Mouse (Mus musculus) frontal cortex, postnatal 36 days (tissue): ENCODE results near the gene Hrc.

ENCODE experiments used
- DNase-seq, 2 experiments: peaks; one replicate each; pipeline ENCODE4 v3.0.0; 2022; ENCODE audit warnings: low spot score in 2 of 2

Gene Hrc

GRCm38 (mm10) chr7:45335056-45335455, at the start of gene Hrc:
Gene Hrc (plus strand): TSS chr7:45335290.
- DNase-seq, result no peak

GRCm38 (mm10) chr7:45286486-45286885, 48.6 kb upstream of the Hrc start:
- DNase-seq, result no peak

DNA sequence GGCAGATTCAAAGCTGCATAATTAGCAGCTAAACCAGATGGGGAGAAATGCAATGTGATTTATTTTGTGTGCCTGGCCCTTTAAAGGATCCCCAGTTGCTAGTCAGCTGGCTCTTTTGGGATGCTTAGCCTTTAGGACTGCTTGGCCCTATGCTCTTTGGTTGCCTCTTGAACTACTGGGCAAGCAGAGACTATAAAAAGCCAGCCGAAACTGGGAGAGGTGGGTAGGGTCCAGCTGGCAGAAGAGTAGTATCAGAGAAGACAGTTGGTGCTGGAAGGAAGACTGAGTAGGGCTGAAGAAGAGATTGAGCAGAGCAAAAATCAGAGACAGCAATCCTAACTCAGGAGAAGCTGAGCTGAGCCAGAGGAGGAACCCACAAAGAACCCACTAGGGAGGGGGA, 38.5 kb upstream of the Hrc start:
- DNase-seq, result no peak

- no peak for DNase-seq
Measured at GRCm38 (mm10) chr7:45297563-45297962, 37.5 kb upstream of the Hrc start.

DNA sequence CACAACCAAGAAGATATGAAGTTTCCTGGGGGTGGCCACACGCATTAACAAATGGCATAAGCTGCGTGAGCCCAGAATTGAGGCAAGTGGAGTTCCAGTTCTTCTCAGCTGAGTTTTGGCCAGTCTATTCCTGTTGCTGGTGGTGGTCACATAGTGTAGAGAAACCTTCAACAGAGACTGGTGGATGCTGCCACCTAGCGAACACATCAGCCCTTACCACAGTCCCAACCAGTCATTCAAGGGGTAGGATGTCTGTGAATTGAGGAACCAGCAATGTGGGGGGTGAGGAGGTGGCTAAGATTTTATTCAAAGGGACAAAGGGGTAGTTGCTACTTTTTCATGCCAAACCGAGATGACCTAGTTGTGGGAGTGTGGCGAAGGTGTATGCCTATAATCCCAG, 35.3 kb upstream of the Hrc start:
- peak; percentile 65 to 84 for DNase-seq

DNA sequence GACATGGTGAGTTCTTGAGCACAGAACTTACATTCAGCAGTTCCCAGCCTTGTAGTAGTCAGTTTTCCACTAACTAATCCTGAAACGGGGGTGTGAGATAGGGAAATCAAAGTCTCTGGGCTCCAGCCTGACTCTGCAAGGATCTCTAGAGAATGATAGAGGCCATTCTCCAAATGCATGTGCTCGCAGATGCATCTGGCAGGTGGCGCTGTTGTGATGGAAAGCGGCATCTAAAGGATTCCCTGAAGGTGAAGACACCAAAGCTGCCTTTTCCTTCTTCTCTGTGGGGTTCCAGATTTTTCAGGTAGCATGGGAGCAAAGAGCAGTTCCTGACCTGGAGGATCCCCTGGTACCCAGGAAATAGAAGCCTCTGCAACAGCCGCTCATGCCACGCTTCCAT, 34.8 kb upstream of the Hrc start:
- DNase-seq, result peak; percentile 68 to 85

DNA sequence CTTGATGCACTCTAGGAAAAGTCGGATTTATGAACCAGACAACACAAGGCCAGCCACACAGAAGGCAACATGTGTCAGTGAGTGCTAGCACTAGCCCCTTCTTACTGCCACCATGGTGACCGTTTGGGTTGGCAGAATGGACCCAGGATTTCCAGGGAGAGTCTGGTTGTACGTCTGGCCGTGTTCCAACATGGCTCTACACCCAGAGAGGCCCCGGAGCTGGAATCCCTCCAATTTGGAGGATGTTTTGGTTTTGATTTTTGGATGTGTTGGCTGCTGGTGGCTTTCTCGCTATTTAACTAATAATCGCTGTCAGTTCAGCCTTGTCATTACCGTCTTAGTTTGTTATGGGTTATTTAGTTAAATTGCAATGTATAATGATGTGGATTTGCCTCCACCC, 32.5 kb upstream of the Hrc start:
- DNase-seq, result no peak

DNA sequence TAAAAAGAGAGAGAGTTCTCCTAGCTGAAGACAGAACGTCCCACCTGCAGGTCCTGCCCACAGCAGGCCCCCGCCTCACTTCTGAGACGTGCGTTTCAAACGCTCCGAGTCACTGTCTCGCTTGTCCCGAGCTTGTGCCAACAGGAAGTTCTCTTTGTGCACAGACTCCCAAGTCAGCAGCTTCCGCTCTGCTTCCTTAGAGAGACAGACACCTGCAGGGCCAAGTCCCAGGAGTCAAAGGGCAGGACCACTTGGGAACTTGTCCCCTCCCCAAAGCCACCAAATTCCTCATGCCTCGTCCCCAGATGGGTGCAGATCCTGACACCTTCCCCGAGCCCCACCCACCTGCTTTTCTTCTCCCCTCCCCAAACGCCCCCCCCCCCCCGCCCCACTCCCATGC, 30.2 kb upstream of the Hrc start:
- DNase-seq, result no peak

GRCm38 (mm10) chr7:45305275-45305674, 29.8 kb upstream of the Hrc start:
- DNase-seq, result peak; percentile 55 to 65

GRCm38 (mm10) chr7:45308551-45309240, 26.4 kb upstream of the Hrc start:
- DNase-seq, result no peak

DNA sequence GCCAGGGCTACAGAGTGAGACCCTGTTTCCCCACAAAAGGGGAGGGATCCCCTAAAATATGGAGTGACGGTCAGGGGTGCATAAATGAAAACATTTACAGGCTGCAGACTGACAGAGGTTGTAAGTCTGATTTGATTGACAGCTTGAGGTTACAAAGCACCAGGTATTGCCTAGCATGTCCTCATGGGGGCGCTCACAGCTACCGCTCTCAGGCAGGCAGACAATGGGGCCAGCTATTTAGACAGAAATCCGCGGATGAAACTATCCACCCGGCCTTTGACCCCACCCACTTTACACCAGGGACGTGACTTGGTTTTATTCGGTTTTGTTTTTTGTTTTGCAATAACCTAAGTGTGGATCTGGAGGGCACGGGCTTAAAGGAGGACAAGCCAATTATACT, 25.6 kb upstream of the Hrc start:
- no peak for DNase-seq

GRCm38 (mm10) chr7:45312023-45312422, 23.1 kb upstream of the Hrc start:
- DNase-seq, result no peak

GRCm38 (mm10) chr7:45312686-45313453, 22.2 kb upstream of the Hrc start:
- DNase-seq, result no peak

- DNase-seq, result no peak
Measured at GRCm38 (mm10) chr7:45313495-45313894, 21.6 kb upstream of the Hrc start.

GRCm38 (mm10) chr7:45315182-45315701, 19.8 kb upstream of the Hrc start:
- peak; percentile 57 to 60 for DNase-seq

DNA sequence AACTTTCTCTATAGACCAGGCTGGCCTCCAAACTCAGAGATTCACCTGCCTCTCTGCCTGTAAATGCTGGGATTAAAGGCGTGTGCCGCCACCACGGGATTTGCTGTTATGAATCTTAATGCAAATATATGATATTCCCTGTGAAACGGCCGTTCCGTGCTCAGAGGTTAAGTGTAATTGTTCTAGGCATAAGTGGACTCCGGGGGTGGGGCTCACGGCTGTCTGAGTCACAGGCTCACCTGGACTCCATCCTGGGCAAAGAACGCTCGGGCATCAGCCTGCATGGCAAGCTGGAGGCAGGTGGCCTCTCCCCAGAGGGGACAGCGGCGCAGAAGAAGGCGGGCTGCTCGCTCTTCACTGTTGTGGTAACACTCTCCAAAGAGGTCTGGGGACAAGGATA, 18.6 kb upstream of the Hrc start:
- DNase-seq, result no peak

DNA sequence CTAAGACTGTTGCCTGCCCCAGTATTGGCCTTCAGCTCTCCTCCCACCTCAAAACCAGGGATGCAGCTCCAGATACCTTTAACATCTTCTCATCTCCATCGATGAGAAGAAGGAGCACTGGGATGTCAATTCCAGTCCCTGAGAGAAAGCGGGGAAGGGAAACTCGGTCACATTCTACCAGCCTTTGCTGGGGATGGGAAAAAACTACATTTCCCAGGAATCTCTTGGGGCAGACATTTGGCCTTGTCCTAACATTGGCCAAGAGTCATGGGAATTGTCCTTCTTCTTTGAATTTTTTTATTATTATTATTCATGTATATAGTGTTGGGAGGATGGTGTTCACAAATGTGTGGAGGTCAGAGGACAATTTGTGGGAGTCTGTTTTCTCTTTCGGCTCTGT, 12.8 kb upstream of the Hrc start:
- no peak for DNase-seq

GRCm38 (mm10) chr7:45323069-45323468, 12.0 kb upstream of the Hrc start:
- DNase-seq, result no peak

DNA sequence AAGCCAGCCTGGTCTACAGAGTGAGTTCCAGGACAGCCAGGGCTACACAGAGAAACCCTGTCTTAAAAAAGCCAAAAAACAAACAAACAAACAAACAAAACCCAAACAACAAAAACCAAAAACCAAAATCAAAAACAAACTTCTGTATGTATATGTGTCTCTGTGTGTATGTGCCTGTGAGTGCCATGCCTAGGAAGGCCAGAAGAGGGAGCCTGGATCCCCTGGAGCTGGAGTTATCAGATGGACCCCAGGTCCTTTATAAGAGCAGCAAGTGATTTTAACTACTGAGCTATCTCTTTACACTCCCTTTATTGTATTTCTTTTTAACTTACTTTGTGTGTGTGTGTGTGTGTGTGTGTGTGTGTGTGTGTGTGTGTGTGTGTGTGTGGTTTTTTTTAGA, 9.3 kb upstream of the Hrc start:
- no peak for DNase-seq

DNA sequence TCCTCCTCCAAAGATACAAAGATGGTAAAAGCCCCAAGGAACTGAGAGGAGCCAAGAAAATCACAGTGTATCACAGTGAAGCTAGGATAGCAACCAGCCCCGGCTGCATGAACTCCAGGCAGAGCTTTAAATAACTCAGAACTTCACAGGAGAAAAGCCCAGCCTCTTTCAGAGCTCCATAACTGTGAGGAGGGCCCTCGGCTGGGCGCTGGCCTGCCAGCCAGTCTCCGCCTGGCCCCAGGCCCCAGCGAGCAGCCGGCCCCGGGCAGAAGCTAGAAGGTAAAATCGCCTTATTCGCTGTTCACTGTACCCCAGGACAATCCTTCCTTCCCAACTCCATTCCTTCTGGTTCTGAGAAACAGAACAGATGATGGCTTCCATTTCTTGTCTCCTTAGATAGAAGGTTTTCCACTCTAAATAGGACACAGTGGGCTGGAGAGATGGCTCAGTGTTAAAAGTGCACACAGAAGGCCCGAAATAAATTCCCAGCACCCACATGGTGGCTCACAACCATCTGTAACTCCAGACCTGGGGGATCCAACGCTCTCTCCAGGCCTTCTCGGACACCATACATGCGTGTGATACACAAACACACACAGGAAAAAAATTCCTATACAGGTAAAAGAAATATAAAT, 6.1 kb upstream of the Hrc start:
- peak in 1 of 2 experiments; percentile 56 for DNase-seq

- no peak for DNase-seq
Measured at GRCm38 (mm10) chr7:45331502-45331901, 3.6 kb upstream of the Hrc start.

DNA sequence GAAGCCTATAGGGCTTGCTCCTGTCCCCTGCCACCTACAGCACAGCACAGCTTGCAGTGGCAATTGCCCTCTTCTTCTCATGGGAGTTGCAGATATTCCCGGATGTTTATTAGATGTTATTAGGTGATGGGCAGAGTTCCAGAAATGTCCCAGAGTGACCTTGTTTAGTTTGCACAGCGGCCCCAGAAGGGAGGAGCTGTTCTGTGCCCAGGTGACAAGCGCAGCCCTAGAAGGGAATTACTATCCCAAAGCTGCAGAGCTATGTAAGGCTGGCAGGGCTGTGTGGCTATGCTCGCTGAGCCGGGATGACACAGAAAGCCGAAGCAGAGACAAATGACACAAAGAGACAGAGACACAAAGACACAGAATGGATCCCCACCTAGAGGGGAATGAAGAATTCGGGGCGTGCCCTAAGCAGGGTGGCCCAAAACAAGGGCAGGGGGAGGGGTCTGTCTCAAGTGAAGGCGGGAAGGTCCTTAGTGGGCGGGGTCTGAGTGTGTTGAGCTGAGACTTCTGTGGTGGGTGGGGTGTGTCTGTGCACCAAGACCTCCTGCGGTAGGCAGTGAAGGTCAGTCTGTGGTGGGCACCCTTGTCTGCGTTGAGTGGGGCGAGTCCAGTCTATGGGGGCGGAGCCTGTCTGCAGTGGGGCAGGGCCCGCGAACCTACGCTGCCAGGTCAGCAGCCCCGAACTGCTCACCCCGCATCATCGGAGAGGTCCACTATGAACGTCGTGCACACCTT, 2.2 kb upstream of the Hrc start:
- peak in 1 of 2 experiments; percentile 47 for DNase-seq
